Mouse (Mus musculus) testis, adult 2 months (tissue): ENCODE data around the gene Hspe1.

Experiments
- CTCF ChIP-seq: fragments of 200-500 bp; IDR thresholded peaks from 2 replicates; pipeline ENCODE4 v1.5.1; 2012; ENCODE audit warnings: low read depth, mild to moderate bottlenecking, inconsistent platforms, low read length, moderate library complexity; ENCODE audit not compliant: control insufficient read depth, insufficient read depth, insufficient replicate concordance
- POLR2A ChIP-seq: fragments of 200-500 bp; IDR thresholded peaks from 2 replicates; pipeline ENCODE4 v1.6.1; 2012; ENCODE audit warnings: low read depth, mild to moderate bottlenecking, inconsistent platforms, low read length, moderate library complexity; ENCODE audit not compliant: control insufficient read depth

GRCm38 (mm10) chr1:55130190-55130916 lies 42.4 kb downstream of the Hspe1 start:
- no peak for TF ChIP-seq CTCF
- TF ChIP-seq POLR2A, result no peak
